Mouse (Mus musculus) heart, postnatal 0 days (tissue): ENCODE results near the gene Igdcc4. TPM values are rescaled to one million over a fixed set of nuclear protein-coding genes. Genes with fewer than 3 reads are reported as not detected.

ENCODE experiments used
- ATAC-seq: fragments of 200-750 bp; cut with Nextera tagmentation; 2 replicates; pipeline ENCODE4 v1.8.0; 2017; ENCODE audit warnings: low read depth, moderate number of reproducible peaks, moderate library complexity; ENCODE audit not compliant: insufficient read depth
- DNase-seq: peaks from one replicate; pipeline ENCODE4 v3.0.0-alpha.2; 2016; ENCODE audit warnings: low spot score
- H3K27ac ChIP-seq: fragments of 300-500 bp; sonication (generic); 2 replicates; pipeline ENCODE4 v1.5.1; 2014; ENCODE audit warnings: low read depth, mild to moderate bottlenecking
- H3K27me3 ChIP-seq: fragments of 300-500 bp; sonication (generic); 2 replicates; pipeline ENCODE4 v1.6.1; 2014; ENCODE audit warnings: low read length, mixed read lengths; ENCODE audit not compliant: control insufficient read depth, insufficient read depth
- H3K36me3 ChIP-seq: fragments of 300-500 bp; sonication (generic); replicated peaks from 2 replicates; pipeline ENCODE4 v1.6.1; 2014; ENCODE audit warnings: low read length, mixed read lengths; ENCODE audit not compliant: control insufficient read depth, insufficient read depth
- H3K4me1 ChIP-seq: fragments of 300-500 bp; sonication (generic); 2 replicates; pipeline ENCODE4 v1.6.1; 2014; ENCODE audit warnings: antibody characterized with exemption; ENCODE audit not compliant: control insufficient read depth, insufficient read depth
- H3K4me2 ChIP-seq: fragments of 300-500 bp; sonication (generic); 2 replicates; pipeline ENCODE4 v1.6.1; 2014; ENCODE audit warnings: low read depth, mild to moderate bottlenecking, low read length, moderate library complexity
- H3K4me3 ChIP-seq: fragments of 300-500 bp; sonication (generic); 2 replicates; pipeline ENCODE4 v1.5.1; 2014; ENCODE audit warnings: low read depth, low read length
- H3K9ac ChIP-seq: fragments of 300-500 bp; sonication (generic); replicated peaks from 2 replicates; pipeline ENCODE4 v1.6.1; 2014; ENCODE audit warnings: low read depth, low read length, mixed read lengths
- H3K9me3 ChIP-seq: fragments of 300-500 bp; sonication (generic); replicated peaks from 2 replicates; pipeline ENCODE4 v1.6.1; 2016; ENCODE audit warnings: low read length; ENCODE audit not compliant: control insufficient read depth
- CTCF ChIP-seq: IDR thresholded peaks from 2 replicates; pipeline ENCODE4 v1.5.1; 2016; ENCODE audit warnings: antibody characterized with exemption, control low read depth, low read depth
- EP300 ChIP-seq: IDR thresholded peaks from 2 replicates; pipeline ENCODE4 v1.6.1; 2016; ENCODE audit warnings: antibody characterized with exemption, low read depth
- whole genome bisulfite sequencing: fragments of 180-500 bp; shearing (Covaris S2); extraction: QIAGEN DNeasy Blood & Tissue Kit; methylation state at CpG from one replicate; pipeline ENCODE4 v1.1.7; 2014; 5-methylcytosine and 5-hydroxymethylcytosine counted together
- polyA plus RNA-seq: library from polyadenylated mRNA; unstranded; fragments of >200 nt; fragmentation: Nextera tagmentation; extraction: Ambion mirVana; gene quantifications from 2 replicates; pipeline ENCODE4 v1.2.1, GENCODE M21; 2015
- total RNA-seq: library from RNA; depleted of rRNA; stranded (reverse); fragments of >200 nt; gene quantifications from 2 replicates; pipeline ENCODE4 v1.2.3, GENCODE M21; 2014; ENCODE audit warnings: low replicate concordance

Gene Igdcc4
- total and polyA plus RNA-seq, 2 experiments from 2014 or later, result 3.2 to 13.9 TPM

- peaks cover 6% of the 10 kb centered on the region; the same call in 1 of the 2 replicates for H3K4me1 ChIP-seq
- no peaks in the 10 kb centered on the region; the same call in 1 of the 2 replicates for H3K36me3 ChIP-seq
- H3K27ac ChIP-seq, result no peak overlapping the region
- peaks cover 34% of the 10 kb centered on the region for H3K27me3 ChIP-seq
- peak overlapping the region; percentile 38 for H3K4me3 ChIP-seq
- peak; percentile 60; the same call in 1 of the 2 replicates for ATAC-seq
- H3K4me2 ChIP-seq, result peak overlapping the region; percentile 73
- TF ChIP-seq CTCF (peak; percentile 70), EP300 (no peak)
- DNase-seq, result peak; percentile 33
- 8% methylated on average over 42 of the region's 48 CpGs for WGBS
- no peak overlapping the region; the same call in 1 of the 2 replicates for H3K9ac ChIP-seq
- no peaks in the 10 kb centered on the region for H3K9me3 ChIP-seq
Observed at GRCm38 (mm10) chr9:65123552-65124168, 22.4 kb downstream of the Igdcc4 start.

- H3K4me3 ChIP-seq, result peak overlapping the region; percentile 17
- peak overlapping the region; percentile 51 for H3K4me2 ChIP-seq
- DNase-seq, result peak; percentile 37
- ATAC-seq, result peak; percentile 69
- 14% methylated on average over 25 of the region's 25 CpGs for WGBS
- peak; percentile 50 for TF ChIP-seq CTCF
- TF ChIP-seq EP300, result no peak
- H3K9ac ChIP-seq, result no peak overlapping the region
- no peaks in the 10 kb centered on the region; the same call in 1 of the 2 replicates for H3K36me3 ChIP-seq
- no peak overlapping the region for H3K27ac ChIP-seq
- no peaks in the 10 kb centered on the region for H3K9me3 ChIP-seq
- peaks cover 6% of the 10 kb centered on the region; the same call in 1 of the 2 replicates for H3K4me1 ChIP-seq
- peaks cover 19% of the 10 kb centered on the region for H3K27me3 ChIP-seq
Observed at GRCm38 (mm10) chr9:65128123-65128815, 27.0 kb downstream of the Igdcc4 start.

- ATAC-seq (no peak), DNase-seq (no peak)
- TF ChIP-seq EP300 (no peak), CTCF (no peak)
- no peaks in the 10 kb centered on the region for H3K9me3 ChIP-seq
- H3K9ac ChIP-seq, result no peak overlapping the region
- H3K4me2 ChIP-seq, result no peak overlapping the region
- peaks cover 3% of the 10 kb centered on the region; the same call in 1 of the 2 replicates for H3K4me1 ChIP-seq
- 77% methylated on average over 5 of the region's 5 CpGs for WGBS
- H3K27me3 ChIP-seq, result 0 out of 2 replicates have a peak, but pooled peaks cover 5% of the 10 kb centered on the region
- no peaks in the 10 kb centered on the region; the same call in 1 of the 2 replicates for H3K36me3 ChIP-seq
- H3K4me3 ChIP-seq, result no peak overlapping the region
- H3K27ac ChIP-seq, result no peak overlapping the region
Observed at GRCm38 (mm10) chr9:65131717-65132116, 30.4 kb downstream of the Igdcc4 start.

- TF ChIP-seq EP300, result no peak
- TF ChIP-seq CTCF, result peak; percentile 77
- Histone ChIP-seq H3K9me3 (no peaks in the 10 kb centered on the region), H3K27me3 (0 out of 2 replicates have a peak, but pooled peaks cover under 1% of the 10 kb centered on the region), H3K4me1 (no peaks in the 10 kb centered on the region), H3K36me3 (no peaks in the 10 kb centered on the region), H3K27ac (no peak overlapping the region), H3K9ac (no peak overlapping the region), H3K4me3 (no peak overlapping the region), H3K4me2 (no peak overlapping the region)
- WGBS, result 4% methylated on average over 10 of the region's 10 CpGs
- DNase-seq (peak; percentile 44), ATAC-seq (0 out of 2 replicates have a peak, but pooled peaks have one; percentile 40)
Observed at GRCm38 (mm10) chr9:65133739-65134138, 32.5 kb downstream of the Igdcc4 start.

- Histone ChIP-seq H3K9me3 (no peaks in the 10 kb centered on the region), H3K9ac (no peak overlapping the region), H3K4me1 (no peaks in the 10 kb centered on the region), H3K4me2 (no peak overlapping the region), H3K27me3 (peaks cover 14% of the 10 kb centered on the region), H3K27ac (no peak overlapping the region), H3K36me3 (no peaks in the 10 kb centered on the region), H3K4me3 (no peak overlapping the region)
- 82% methylated on average over 4 of the region's 4 CpGs for WGBS
- DNase-seq (no peak), ATAC-seq (no peak)
- TF ChIP-seq CTCF, result no peak
- no peak for TF ChIP-seq EP300
Observed at GRCm38 (mm10) chr9:65135126-65135525, 33.8 kb downstream of the Igdcc4 start.
